Mouse (Mus musculus): Measurements from ENCODE around the gene Rpl24.

The Rpl24 gene

DNA sequence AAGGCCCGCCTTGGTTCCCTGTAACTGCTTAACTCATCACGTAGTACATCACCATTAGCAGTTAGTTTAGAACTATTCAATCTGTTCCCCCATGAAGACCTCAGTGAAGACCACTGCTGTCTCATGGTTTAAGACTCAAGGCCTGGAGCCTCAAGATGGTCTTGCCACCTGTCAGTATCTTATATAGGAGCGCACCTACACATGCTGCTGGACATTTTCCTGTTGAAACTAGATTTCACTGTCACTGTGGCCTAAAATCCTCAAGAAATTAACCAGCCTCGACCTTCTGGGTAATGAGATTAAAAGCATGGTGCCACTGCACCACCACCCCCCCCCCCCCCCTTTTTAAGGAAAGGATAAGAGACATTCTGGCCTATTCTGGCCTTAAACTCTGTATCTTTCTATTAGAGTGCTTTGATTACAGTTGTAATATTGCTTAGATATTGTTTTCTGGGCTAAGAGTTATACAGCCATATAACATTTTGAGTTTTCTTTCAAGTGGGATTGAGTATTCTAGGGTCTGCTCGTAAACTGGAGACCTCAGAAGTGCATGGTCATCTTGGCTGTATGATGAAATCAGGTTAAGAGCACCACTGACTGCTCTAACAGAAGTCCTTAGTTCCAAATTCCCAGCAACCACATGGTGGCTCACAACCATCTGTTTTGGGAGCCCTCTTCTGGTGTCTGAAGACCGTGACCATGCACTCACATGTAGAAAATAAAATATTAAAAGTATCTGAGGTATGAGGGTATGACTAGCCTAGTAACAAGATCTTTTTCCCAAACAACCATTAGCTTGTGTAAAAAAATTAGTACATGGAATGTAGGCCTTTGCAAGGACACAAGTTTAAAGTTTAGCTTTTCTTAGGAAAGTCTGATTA lies 5.9 kb downstream of the Rpl24 start:
- no peak for DNase-seq

DNA sequence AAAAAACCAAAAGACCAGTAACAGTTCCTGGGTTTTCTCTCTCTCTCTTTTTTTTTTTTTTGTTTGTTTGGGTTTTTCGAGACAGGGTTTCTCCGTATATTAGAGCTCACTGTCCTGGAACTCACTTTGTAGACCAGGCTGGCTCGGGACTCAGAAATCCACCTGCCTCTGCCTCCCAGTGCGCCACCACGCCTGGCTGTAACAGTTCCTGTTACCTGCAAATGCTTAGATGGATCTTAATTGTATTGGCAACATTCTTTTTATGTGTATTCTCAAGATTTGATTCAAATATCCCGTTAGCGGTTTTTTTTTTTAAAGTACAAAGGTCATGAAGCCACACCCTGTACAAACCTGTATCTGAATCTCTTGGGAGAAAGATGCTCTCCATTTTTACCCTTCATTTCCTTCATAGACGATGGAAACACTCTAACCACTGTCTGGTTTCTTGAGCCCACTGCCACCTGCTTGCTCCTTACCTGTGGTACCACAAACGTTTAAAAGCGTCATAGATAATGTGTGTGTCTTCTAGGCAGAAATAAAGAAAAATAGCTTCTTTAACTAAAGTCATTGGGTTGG lies 6.6 kb downstream of the Rpl24 start:
- no peak for DNase-seq

DNA sequence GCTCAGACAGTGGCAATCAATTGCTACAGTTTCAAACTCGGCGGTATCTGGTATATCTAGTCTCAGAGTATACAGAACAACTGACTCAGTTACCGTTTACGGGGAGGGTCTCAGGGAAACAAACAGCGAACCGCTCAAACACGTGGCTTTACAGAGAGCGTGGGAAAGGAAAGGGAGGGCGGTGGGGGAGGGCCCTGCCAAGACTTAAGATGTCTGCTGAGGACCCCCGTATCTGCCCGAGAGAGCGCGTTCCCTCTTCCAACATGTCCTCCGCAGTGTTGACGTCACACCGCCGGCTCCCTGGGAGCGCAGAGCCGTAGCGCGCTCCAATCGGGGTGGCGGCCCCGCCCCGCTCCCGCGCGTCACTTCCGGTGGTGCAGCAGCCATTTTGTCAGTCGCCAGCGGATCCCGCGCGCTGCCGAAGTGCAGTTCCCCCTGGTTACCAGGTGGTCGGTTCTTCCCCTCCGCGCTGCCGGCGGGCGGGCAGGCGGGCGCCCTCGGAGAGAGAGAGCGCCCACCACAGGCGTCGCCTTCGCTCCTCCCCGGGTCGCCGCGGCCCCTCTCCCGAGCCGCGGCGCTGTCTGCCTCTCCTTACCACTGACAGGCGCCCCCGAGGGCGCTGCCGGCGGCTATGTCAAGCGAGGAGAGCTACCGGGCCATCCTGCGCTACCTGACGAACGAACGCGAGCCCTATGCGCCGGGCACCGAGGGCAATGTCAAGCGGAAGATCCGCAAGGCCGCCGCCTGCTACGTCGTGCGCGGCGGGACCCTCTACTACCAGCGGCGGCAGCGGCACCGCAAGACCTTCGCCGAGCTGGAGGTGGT lies 7.6 kb downstream of the Rpl24 start, which contains the start of gene Zbtb11:
Gene Zbtb11, plus strand, starts transcription at position 453 of the 825 bp plus-strand sequence.
- peak; percentile 100 for DNase-seq

DNA sequence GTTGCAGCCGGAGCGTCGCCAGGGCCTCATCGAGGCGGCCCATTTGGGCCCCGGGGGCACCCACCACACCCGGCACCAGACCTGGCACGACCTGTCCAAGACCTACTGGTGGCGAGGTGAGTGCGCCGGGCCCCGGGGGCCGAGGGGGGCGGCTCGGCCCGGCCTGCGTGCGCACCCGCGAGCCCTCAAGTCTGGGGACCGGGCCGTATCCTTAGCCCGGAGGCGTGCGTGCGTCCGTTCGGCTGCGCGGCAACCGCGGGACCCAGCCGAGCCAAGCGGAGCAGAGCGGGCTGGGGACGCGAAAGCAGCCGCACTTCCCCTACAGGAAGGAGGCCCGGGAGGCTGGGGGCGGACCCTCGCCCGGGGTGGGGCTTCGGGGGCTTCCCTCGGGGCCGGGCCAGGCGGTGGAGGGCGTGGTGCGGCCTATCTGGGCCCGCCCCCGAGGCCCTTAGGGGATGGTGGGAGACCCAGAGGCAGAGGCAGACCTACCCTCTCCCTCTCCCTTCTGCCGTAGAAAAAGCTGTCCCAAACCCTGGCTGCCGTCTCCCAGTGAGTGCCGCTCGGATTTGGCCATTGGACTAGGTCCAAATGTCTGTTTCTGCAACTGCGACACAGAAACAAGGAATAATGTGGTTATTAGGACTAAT lies 8.3 kb downstream of the Rpl24 start:
- peak; percentile 96 for DNase-seq

DNA sequence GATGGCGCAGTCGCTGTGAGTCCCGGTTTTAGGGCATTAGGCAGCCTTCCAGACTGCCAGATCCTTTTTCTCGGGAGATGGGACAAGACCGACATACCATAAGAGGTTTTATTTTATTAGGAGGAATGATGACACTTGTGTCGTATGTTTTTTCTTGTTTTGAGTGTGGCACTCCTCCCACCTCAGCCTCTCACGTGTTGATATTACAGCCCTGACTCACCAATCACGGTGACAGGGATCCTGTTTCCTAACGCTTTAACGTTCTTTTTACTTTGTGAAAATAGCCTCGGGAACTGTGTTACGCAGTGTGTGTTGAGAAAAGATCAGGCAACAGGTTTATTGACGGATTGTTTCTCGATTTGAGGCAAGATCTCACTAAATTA lies 8.8 kb downstream of the Rpl24 start:
- DNase-seq: no peak

DNA sequence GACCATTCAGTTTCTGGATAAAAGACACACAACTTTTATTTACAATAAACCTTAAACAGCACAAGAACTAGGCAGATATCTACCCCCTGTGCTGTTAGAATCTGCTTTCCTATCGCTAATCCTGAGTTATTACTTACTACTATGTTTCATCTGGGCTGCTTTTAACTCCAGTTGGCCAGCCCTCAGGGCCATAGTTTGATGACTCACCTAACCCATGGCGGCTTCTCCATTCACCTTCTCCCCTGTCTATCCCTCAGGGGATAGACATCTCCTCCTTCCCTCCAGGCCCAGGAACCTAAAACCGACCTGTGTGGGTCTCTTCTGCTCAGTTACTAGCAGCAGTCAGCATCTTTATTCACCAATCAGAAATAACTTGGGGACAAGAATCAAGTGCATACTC lies 19.9 kb downstream of the Rpl24 start:
- no peak for DNase-seq

DNA sequence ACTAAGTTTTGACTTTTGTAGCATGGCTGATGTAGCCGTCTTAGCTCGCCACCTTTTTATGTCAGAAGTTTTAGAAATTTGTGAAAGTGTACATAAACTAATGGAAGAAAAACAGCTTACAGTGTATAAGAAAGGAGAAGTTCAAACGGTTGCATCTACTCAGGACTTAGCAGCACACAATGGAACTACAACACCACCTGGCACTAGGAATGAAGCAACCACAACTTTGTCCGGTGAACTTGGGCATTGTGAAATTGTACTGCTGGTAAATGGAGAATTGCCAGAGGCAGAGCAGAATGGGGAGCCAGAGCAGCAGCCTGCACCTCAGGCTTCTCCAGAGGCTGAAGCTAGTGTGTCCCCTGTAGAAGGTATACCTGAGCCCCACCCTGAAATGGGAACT lies 24.2 kb downstream of the Rpl24 start:
- no peak for DNase-seq

DNA sequence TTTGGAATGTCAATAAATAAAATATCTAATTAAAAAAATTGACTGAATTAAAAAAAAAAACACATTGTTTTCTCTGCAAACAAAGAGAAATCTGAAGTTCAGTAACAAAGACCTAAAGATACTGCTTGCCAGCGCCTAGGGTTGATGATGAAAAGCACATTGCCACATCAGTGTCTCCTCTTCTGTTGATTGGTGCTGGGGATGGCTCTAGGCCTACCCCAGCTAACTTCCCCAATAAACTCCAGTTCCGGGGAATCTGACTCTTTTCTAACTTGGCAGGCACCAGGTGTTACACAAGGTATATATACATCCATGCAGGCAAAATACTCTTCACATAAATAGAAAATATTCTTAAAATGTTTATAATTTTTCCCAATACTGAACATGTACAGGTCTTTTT lies 28.2 kb downstream of the Rpl24 start:
- DNase-seq: no peak

DNA sequence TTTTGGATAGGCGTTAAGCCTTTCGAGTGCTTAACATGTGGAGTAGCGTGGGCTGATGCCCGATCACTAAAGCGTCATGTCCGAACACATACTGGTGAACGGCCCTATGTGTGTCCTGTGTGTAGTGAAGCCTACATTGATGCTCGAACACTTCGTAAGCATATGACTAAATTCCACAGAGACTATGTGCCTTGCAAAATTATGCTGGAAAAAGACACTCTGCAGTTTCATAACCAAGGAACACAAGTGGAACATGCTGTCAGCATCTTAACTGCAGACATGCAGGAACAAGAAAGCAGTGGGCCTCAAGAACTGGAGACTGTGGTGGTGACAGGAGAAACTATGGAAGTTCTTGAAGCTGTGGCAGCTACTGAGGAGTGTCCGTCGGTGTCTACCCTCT lies 40.7 kb downstream of the Rpl24 start:
- no peak for DNase-seq

DNA sequence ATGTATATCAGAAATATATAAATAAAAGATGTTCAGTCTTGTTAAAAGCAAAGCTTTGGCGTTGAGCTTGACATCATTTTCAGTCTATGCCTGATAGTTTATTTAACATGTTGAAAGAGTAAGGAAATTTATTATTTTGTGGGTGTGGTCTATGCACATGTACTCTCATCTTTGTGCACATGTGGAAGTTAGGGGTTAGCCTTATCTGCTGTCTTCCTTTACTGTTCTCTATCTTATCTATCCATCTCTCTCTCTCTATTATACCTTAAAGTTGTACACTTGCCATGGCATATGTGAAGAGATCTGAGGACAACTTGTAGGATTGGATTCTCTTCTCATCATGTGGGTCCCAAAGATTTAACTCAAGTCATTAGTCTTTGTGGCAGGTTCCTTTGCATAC lies 42.8 kb downstream of the Rpl24 start:
- DNase-seq: no peak

DNA sequence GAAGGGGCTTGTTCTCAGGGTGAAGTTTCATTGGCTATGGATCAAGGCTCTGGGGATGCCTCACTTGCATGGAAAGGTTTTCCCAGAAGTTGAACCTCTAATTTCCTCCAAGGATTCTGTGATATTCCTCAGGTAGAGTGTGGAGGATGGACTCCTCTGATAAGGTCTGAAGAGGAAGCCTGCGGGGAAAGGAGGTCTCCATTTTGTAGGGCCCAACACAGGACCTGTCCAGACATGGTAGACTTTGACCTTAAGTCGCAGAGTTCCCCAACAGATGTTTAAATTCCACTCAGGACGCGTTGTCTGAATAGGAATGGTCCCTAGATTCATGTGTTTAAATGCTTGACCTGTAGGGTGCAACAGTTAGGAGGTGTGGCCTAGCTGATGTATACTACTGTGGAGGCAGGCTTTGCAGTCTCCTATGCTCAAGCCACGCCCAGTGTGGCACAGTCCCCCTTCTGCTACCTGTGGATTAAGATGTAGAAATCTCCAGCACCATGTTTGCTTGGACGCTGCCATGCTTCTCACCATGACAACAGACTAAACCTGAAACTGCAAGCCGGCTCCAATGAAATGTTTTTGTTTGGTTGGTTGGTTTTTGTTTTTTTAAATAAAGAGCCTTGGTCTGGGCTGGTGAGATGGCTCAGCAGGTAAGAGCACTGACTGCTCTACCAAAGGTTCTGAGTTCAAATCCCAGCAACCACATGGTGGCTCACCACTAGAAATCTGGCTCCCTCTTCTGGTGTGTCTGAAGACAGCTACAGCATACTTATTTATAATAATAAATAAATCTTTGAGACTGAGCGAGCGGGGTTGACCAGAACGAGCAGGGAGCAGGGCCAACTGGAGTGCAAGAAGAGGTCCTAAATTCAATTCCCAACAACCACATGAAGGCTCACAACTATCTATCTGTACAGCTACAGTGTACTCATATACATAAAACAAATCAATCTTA lies 47.0 kb downstream of the Rpl24 start:
- DNase-seq: no peak

DNA sequence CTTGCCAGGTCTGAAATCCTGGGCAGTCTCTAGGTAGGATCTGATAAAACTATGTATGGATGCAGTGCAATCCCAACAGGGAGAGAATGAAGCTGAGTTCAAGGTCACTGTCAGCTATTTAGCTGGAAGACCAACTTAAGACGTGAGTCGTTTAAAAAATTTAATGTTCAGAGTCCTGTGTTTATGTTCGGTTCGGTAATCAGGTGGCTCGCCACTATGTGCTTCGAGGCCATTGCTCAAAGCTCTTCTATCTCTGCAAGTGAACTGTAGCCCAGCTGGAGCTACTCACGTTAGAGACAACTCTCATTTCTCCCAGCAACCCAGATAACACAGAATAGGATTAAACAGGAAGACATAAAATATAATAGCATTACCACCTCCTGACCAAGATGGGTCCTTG lies 48.0 kb downstream of the Rpl24 start:
- DNase-seq: no peak

DNA sequence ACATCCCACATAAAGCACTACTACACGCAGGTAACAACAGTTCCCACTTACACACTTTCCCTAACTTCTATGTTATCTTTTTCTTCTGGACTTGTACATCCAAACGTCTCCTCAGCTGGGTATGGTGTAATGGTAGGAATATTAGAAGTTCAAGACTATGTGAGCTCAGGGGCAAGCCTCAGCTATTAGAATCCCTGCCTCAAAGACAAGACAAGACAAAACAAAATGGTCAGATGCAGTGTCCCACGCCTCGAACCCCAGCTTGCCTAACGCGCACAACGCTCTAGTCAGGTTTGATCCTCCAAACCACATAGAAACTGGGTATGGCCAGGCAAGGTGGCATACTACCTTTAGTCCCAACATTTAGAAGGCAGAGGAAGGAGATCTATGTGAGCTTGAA lies 53.6 kb downstream of the Rpl24 start:
- no peak for DNase-seq

Data from kidney, postnatal 10 days (tissue).